Mouse (Mus musculus) adrenal gland, adult 10 weeks (tissue): ENCODE measurements around the gene Rpap1. TPM values are rescaled to one million over a fixed set of nuclear protein-coding genes. Genes with fewer than 3 reads are reported as not detected.

Experiments
- polyA plus RNA-seq: library from polyadenylated mRNA; stranded (reverse); fragments of 350-450 nt; fragmentation: Illumina TruSeq; extraction: RNeasy Lipid Tissue Mini Kit (QIAGEN cat#74804); gene quantifications from one replicate; pipeline ENCODE4 v1.2.3, GENCODE M21; 2014; ENCODE audit warnings: low read depth, low replicate concordance

Rpap1 gene
- 1.2 TPM for polyA plus RNA-seq

DNA sequence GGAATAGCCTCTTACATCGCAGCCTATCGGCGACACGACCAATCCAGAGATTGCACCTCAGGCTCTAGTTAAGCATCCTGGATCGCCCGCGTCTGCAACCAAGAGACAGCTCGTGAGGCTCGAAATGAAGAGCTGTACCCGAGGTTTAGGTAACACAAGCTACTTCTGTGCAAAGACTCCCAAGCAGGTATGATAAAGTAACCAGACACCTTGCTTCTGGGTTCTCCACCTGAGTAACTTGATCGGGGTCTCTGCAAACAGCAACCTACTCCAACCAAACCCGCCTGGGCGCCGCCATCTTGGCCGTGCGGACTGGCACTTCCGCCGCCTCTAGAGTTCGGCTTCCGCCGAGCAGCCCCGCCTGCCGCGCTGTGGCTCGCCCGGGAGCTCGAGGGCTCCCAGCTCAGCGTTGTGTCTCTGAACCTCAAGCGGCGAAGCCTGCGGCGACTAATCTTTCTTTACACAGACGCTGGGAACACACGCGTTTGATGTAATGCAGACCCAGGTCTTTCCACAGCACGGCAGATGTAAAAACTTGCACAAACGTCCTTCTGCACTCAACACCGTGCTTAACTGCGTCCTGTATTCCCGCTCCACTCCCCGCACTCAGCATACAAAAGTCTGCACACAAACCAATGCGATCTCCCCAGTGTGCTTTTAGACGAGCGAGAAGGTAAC lies at the start of gene Rpap1:
Gene Rpap1, minus strand, starts transcription at position 332 of the 678 bp plus-strand sequence.

GRCm38 (mm10) chr2:119797279-119797783 lies 10.0 kb upstream of the Rpap1 start, which contains the start of gene Tyro3:
Gene Tyro3 (plus strand): TSS chr2:119797733.

GRCm38 (mm10) chr2:119760251-119760650 lies 27.1 kb downstream of the Rpap1 start, which contains the start of gene Ltk:
Gene Ltk (minus strand): TSS chr2:119760431.

DNA sequence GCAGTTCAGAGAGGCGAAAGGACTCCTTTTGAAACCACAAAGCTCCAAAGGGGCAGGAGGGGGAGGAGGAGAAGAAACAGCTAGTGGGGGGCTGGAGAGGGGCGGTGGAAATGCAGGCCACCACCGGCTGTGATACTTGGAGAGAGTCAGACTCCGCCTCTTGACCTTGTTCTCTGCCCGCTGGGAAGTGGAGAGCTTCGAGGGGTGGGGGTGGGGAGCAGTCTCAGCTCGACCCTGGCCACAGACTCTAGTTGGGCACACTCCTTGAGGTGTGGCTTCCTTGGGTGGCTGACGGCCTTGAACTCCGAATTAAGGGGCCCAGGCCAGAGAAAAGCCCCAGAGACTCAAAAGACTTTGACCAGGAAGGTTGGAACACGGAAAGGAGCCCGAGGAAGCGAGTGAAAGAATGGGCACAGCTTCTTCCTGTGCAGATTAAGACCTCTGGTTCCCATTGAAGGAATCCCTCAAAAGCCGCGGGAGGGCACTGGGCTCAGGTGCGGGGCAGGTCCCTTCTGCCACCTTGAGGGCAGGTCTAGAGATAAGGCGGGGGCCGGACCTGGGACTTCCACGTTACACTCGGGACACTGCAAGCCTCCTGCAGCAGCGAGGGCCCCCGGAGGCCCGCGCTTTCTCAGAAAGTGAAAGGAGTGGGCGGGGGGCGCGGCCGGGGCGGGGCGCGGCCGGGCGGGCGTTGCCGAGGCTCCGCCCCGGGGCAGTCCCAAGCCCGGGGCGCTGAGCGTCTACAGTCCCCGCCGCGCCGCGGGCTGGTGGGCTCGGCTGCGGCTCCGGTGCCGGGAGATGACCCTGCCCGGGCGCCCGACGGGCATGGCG lies 45.5 kb downstream of the Rpap1 start, which contains the start of gene Itpka:
Gene Itpka, plus strand, starts transcription at position 757 of the 831 bp plus-strand sequence.

Other genes starting within 250 kb of the Rpap1 start
- gene Exd1, start 239.9 kb downstream of the Rpap1 start, polyA plus RNA-seq, result 1.0 TPM
- gene Chp1, start 239.8 kb downstream of the Rpap1 start, polyA plus RNA-seq, result 454 TPM
- gene Nusap1, start 169.2 kb downstream of the Rpap1 start, polyA plus RNA-seq, result 11.4 TPM
- 7.0 TPM for gene Oip5, start 169.1 kb downstream of the Rpap1 start, polyA plus RNA-seq
- gene Ndufaf1, start 124.7 kb downstream of the Rpap1 start, polyA plus RNA-seq, result 117 TPM
- 32.4 TPM for gene Rtf1, start 112.5 kb downstream of the Rpap1 start, polyA plus RNA-seq
- not detected for gene Itpka, start 45.2 kb downstream of the Rpap1 start, polyA plus RNA-seq
- not detected for gene Ltk, start 27.1 kb downstream of the Rpap1 start, polyA plus RNA-seq
- gene Tyro3, start 10.2 kb upstream of the Rpap1 start, polyA plus RNA-seq, result 0.47 TPM
- gene Mga, start 109.7 kb upstream of the Rpap1 start, polyA plus RNA-seq, result 53.1 TPM
- 1.6 TPM for gene Mapkbp1, start 185.2 kb upstream of the Rpap1 start, polyA plus RNA-seq
- not detected for gene Jmjd7, start 239.9 kb upstream of the Rpap1 start, polyA plus RNA-seq
- gene Gm28042, start 240.0 kb upstream of the Rpap1 start, polyA plus RNA-seq, result not detected
- 0.52 TPM for gene Pla2g4b, start 245.9 kb upstream of the Rpap1 start, polyA plus RNA-seq